ENCODE assay signal across 8 mouse cellular contexts in genomic region chr3:37640810-37641209, GRCm38 (mm10). TPM values are rescaled to one million over a fixed set of nuclear protein-coding genes. Genes with fewer than 3 reads are reported as not detected.
DNase-seq lines count a peak whose midpoint lies in the region; ATAC-seq lines count a peak whose summit lies in the region.

No protein-coding gene starts in this region.

- peak; percentile 84 for DNase-seq in ZHBTc4 (ENCODE audit: low read depth, low spot score)
- DNase-seq in cerebellum, postnatal 25 days, result peak; percentile 79 to 85
- DNase-seq in gastrocnemius, postnatal 14 days, result peak; percentile 84
- peak; percentile 78 for DNase-seq in induced T-regulatory cell, adult 2 months (ENCODE audit: low read depth)
- peak; percentile 55 to 72 for DNase-seq in left cerebral cortex, postnatal 14 days (ENCODE audit: low spot score in 2 of 2)
- DNase-seq in right cerebral cortex, postnatal 25 days, result peak; percentile 74
- DNase-seq in yolk sac, embryonic 10.5 days (ENCODE audit: low spot score), result peak; percentile 67

- ATAC-seq in megakaryocyte progenitor cell, adult 5-6 weeks (replicated peaks; ENCODE audit: poor library complexity), result peak; percentile 75

- intact Hi-C loops in gastrocnemius, postnatal 14 days (cut with DNase I; ENCODE audit: low total_unique reads), result loop anchor here (10.0 kb wide), 1 partner anchor 314 kb away; no protein-coding TSS in a partner anchor
- intact Hi-C loops in left cerebral cortex, postnatal 14 days (cut with DNase I), result loop anchor here (2.0 to 5.0 kb wide), 4 partner anchors 82 to 581 kb away; no protein-coding TSS in a partner anchor

RNA-seq across cellular contexts. Expression of gene Spry1, which starts 1.1 kb away (rescaled TPM):
- 10 to 100 TPM; 33.1 to 39.9 TPM for total RNA-seq in gastrocnemius, postnatal 14 days (2021)
- total RNA-seq in left cerebral cortex, postnatal 14 days (2021), result 10 to 100 TPM; 13.4 to 14.9 TPM
- total RNA-seq in megakaryocyte progenitor cell, adult 5-6 weeks (2015), result 4.0 TPM in 2 replicates
- total RNA-seq in megakaryocyte progenitor cell, adult 5-6 weeks (2017), result 1.3 and 2.7 TPM in 2 replicates

Comparison
In these comparisons a context has a peak if more than half of its experiments do, and no peak if none do; other contexts are left out.
1. Peak in every context shown above with its lines: DNase-seq and ATAC-seq.